Mouse (Mus musculus): ENCODE data around the gene Gm6525.

Gene Gm6525

GRCm38 (mm10) chr3:84211340-84211875 is 37.5 kb downstream of the Gm6525 start:
- no peak for DNase-seq (ENCODE audit: low spot score in 2 of 2)

- DNase-seq (ENCODE audit: low spot score in 2 of 2), result no peak
Measured at GRCm38 (mm10) chr3:84214501-84214900, 40.6 kb downstream of the Gm6525 start.

- DNase-seq (ENCODE audit: low spot score in 2 of 2), result no peak
Measured at GRCm38 (mm10) chr3:84215253-84215652, 41.3 kb downstream of the Gm6525 start.

- no peak for DNase-seq (ENCODE audit: low spot score in 2 of 2)
Measured at GRCm38 (mm10) chr3:84215743-84216360, 41.9 kb downstream of the Gm6525 start.

GRCm38 (mm10) chr3:84217118-84217960 is 43.4 kb downstream of the Gm6525 start:
- no peak for DNase-seq (ENCODE audit: low spot score in 2 of 2)

- no peak for DNase-seq (ENCODE audit: low spot score in 2 of 2)
Measured at GRCm38 (mm10) chr3:84217961-84218351, 44.1 kb downstream of the Gm6525 start.

- no peak for DNase-seq (ENCODE audit: low spot score in 2 of 2)
Measured at GRCm38 (mm10) chr3:84218498-84218897, 44.6 kb downstream of the Gm6525 start.

GRCm38 (mm10) chr3:84219166-84219710 is 45.3 kb downstream of the Gm6525 start:
- no peak for DNase-seq (ENCODE audit: low spot score in 2 of 2)

GRCm38 (mm10) chr3:84219720-84220273 is 45.9 kb downstream of the Gm6525 start:
- DNase-seq (ENCODE audit: low spot score in 2 of 2), result no peak

- no peak for DNase-seq (ENCODE audit: low spot score in 2 of 2)
Measured at GRCm38 (mm10) chr3:84220326-84220725, 46.4 kb downstream of the Gm6525 start.

- no peak for DNase-seq (ENCODE audit: low spot score in 2 of 2)
Measured at GRCm38 (mm10) chr3:84220748-84221147, 46.8 kb downstream of the Gm6525 start.

Data from spleen, postnatal 10 days (tissue).